Mouse (Mus musculus) frontal cortex, postnatal 10 days (tissue): Measurements from ENCODE around the gene Mepce.
A peak's percentile ranks its signal among the peaks of the same experiment; 100 is the strongest.
"Not testable (repeated sequence)": the region's sequence is repeated elsewhere in the genome, so short reads cannot be mapped to it uniquely, and the experiment has no call there.

Experiments used
- DNase-seq, 2 experiments: peaks; one replicate each; pipeline ENCODE4 v3.0.0; 2022; ENCODE audit warnings: low spot score in 2 of 2, mixed read lengths in 1 of 2

The Mepce gene

GRCm38 (mm10) chr5:137787151-137787928, at the start of gene Mepce, which contains the start of gene Zcwpw1:
Mepce (minus strand) TSS chr5:137787655.
Zcwpw1 (plus strand) TSS chr5:137787798.
- DNase-seq, result peak; percentile 92 to 96

DNA sequence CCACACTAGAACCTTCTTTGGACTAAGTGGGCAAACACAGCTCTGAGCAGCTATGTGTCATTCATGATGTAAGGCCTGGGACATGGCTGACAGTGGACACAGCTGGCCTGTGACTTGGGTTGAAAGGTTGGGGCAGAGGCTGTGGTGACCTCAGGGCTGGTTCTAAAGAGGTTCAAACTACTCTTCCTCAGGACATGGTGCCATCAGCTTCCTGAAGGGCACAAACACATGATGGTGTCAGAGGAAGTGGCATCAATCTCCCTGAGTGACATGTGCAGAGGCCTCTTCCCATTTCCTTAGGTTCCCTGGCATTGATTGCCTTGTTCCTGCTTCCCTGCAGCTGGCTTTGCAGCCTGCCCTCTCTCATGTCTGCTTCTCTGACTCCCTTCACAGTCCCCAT, 49.7 kb upstream of the Mepce start:
- DNase-seq, result not testable (repeated sequence)

- no peak for DNase-seq
Observed at GRCm38 (mm10) chr5:137836611-137837010, 49.2 kb upstream of the Mepce start.

- DNase-seq, result not testable (repeated sequence)
Observed at GRCm38 (mm10) chr5:137835966-137836520, 48.6 kb upstream of the Mepce start, which contains the start of gene Pilra. Pilra (minus strand) TSS chr5:137836281.

- no peak for DNase-seq
Observed at GRCm38 (mm10) chr5:137833500-137833899, 46.0 kb upstream of the Mepce start.

GRCm38 (mm10) chr5:137831506-137831905, 44.1 kb upstream of the Mepce start:
- no peak for DNase-seq

DNA sequence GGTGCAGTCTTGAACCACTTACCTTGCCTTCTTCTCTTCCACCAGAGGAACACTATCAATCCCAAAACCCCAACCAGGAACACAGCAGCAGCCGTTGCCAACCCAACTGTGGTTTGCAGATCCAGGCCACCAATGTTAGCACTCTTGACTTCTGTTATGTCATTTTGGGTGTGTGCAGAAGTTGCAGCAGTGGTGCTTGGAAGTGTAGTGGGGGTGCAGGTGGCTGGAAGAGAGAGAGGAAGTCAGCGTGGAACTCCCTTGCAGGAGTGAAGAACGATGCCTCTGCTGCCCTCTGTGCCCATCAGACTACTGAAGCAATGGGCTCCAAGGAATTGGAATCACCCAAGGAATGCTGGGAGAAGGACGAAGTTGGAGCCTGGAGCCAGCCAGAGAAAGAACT, 43.7 kb upstream of the Mepce start:
- DNase-seq, result no peak

DNA sequence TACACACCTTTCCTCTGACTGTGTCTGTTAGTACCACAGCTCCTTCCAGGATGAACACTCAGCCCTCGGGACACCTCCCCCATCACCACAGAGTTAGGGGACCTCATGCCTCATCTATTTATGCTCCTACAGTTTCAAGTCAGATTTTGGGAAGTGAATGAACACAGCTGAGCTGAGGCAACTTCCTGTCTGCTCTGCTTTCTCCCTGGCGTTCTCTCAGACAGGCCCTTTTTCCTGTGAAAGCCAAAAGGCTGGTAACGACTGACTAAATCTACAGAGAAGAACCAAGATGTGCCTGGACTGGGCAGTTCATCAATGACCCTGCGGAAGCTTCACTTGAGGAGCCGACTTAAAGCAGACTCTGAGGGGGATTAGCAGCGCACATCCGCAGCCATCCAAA, 42.8 kb upstream of the Mepce start:
- DNase-seq, result no peak

DNA sequence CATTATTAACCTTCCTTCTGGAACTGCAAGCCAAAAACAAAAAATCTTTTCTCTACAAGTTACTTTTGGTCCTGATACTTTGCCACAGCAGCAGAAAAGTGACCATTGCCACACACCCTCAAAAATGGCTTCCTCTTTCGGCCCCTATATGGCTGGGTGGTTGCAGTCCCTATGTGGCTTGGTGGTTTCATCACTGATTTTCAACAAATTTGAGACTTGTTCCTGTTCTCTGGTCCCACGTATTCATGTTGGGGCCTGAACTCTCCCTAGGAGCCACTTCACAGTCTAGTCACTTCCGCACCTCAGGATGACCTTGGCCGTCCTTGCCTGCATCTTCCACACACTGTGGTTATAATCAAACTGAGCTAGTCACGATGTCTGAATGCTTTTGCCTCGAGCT, 41.2 kb upstream of the Mepce start:
- no peak for DNase-seq

DNA sequence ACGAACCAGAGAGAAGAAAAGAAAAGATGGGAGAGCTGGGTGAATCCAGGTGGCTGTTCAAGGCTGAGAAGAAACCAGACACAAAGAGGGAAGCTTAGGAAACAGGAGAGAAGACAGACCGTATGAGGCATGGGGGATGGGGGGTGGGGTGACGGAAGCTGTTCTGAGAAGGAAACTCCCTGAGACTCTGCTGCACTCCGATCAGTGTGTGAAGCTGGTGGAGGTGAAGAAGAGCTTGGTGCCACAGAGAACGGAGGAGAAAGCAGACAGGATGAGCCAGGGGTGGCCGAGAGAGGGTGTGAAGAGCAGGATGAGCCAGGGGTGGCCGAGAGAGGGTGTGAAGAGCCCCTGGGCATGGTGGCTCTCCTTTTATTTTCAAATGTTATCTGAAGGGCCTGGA, 39.0 kb upstream of the Mepce start:
- no peak for DNase-seq

GRCm38 (mm10) chr5:137825971-137826370, 38.5 kb upstream of the Mepce start:
- no peak for DNase-seq

DNA sequence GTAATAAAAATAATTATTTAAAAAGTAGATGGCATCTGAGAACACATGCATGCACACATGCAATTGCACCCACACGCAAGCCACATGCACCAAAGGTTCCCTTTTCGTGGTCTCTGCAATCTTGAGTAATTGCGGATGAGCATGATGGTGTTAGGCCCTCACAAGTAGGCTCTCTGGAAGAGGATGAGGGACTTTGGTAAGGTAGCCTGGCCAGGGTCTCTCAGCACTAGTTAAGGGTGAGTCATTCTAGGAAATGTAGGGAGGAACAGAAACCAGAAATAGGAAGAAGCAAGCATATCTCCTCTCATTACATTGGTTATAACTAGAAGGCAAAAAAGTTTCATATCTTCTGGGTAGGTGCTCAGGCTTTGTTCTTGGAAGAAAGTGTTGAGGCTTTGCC, 37.6 kb upstream of the Mepce start:
- DNase-seq, result no peak

DNA sequence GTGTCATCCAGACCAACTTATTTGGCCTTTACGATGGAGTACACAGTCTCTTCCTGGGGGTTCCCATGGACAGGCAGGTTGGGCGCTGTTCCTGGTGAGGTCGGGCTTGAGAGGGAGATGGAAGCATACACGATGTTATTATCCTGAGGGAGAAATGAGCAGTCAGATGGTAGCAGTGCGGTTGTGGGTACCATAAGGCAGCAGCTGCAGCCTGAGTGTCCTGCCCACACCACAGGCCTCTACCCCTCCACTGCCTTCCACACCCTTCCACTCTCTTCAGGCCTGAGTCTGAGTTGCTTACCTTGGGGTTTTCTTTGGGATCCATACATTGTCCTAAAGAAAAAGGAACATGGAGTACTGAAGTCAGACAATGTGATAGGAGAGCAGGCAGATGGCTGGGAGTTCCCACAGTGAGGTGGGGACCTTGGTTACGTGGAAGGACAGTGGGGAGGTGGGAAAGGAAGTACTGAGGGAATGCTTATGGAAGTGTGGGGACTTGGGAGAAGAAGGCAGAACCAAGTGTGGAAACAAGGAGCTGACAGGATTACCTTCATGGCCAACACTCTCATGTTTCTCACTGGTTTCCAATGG, 36.1 kb upstream of the Mepce start:
- DNase-seq, result no peak

DNA sequence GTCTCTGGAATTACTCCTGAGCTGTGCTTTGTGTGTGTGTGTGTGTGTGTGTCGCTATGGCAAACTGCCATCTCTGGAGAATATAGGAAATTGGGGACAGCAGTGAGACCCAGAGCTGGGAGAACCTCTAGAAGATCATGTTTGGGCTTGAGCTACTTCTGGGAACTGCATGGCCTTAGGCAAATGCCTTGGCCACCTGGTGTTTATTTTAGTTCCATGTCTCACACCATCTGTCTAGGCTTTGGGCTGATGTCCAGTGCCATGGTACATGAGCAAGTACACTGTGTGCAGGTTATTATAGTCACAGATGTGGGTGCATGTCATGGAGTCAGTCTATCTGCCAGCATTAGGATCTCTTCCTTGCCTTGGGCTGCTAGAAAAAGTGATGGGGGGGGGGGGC, 35.1 kb upstream of the Mepce start:
- no peak for DNase-seq

DNA sequence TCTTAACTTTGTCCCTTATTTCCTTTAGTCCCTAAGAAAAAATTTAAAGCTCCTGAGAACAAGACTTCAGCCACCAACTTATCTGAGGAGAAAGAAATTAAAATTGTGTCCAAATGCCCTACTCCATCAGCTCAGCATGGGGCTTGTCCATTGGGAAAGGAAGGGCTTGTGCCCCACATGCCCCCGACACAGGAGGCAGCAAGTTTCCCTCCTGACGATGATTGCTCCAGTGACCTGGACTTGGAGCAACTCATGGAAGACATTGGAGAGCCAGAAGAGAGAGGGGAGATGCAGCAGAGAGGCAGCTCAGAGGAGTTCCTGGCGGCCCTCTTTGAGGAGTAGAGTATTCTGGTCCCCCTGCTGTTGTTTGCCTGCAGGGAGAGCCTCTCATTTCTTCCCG, 34.7 kb upstream of the Mepce start:
- DNase-seq, result no peak

GRCm38 (mm10) chr5:137817466-137818222, 30.2 kb upstream of the Mepce start:
- no peak for DNase-seq

- DNase-seq, result no peak
Observed at GRCm38 (mm10) chr5:137808316-137808715, 20.9 kb upstream of the Mepce start.

DNA sequence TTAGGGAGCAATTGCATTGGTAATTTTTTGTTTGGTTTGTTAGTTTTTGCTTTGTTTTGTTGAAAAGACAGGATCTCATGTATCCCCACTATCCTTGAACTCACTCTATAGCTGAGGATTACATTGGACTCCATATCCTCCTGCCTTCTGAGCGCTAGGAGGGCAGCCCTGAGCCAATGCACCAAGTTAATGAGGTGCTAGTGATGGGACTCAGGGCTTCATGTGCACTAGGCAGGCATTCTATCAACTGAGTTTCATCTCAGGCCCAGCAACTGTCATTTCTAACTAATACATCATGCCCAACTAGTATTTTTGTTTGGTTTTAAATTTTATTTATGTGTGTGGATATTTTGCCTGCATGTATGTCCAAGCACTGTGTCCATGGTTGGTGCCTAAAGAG, 18.7 kb upstream of the Mepce start:
- no peak for DNase-seq

DNA sequence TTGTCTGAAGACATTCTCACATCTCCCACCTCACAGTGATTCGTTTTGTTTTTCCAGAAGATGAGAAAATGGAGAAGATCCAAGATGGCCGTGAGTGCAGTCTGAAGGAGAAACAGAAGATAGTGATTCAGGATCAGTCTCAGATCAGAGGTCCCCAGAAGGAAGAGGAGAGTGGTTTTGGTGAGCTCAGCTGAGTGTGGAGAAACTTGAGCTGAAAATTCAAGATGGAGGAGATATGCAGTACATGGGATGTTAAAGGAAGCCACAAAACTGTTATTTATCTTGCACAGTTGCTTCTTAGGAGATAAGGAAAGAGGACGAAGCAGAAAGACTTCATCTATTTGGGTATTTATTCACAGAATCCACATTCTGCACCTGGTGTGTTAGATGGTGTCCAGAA, 13.5 kb upstream of the Mepce start:
- DNase-seq, result no peak

DNA sequence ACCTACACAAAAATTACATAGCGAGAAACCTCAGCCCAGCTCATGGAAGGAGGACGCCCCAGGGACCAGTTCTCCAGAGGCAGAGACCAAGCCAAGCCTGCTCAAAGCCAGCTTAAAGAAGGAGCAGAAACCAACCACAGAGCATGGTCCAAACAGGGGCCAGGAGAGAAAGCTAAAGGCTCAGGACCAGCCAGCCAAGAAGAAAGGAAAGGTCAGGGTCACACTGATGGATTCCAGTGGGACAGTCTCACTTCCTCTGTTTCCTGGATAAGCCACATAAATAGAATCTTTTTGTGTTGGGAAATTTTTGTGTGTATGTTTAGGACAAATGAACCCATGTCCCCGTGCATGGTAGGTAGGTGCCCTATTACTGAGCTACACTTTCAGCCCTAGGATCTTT, 9.2 kb upstream of the Mepce start:
- no peak for DNase-seq

DNA sequence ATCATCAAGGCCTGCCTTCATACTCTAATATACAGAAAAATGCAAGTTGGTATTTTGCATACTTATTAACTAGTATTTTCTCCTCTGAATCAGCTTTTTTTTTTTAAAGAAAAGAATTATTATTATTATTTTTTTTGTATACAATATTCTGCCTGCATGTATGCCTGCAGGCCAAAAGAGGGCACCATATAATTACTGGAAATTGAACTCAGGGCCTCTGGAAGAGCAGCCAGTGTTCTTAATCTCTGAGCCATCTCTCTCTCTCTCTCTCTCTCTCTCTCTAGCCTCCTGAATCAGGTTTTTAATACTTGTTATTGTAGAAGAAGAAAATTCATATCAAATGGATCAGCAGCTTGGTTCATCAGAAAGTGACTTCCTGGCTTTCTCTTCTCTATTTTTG, 4.1 kb upstream of the Mepce start:
- DNase-seq, result no peak

GRCm38 (mm10) chr5:137788946-137789531, 1.6 kb upstream of the Mepce start:
- no peak for DNase-seq
